Mouse (Mus musculus) retina, postnatal 1 day (tissue): ENCODE measurements around the gene Tubb4b.
"Not testable (repeated sequence)": the region's sequence is repeated elsewhere in the genome, so short reads cannot be mapped to it uniquely, and the experiment has no call there.

ENCODE experiments used
- DNase-seq: peaks from one replicate; pipeline ENCODE4 v3.0.0-alpha.2; 2012

The Tubb4b gene

GRCm38 (mm10) chr2:25224492-25224765 lies at the start of gene Tubb4b:
TSS of gene Tubb4b (minus strand) at chr2:25224702.
- DNase-seq, result no peak

- DNase-seq, result no peak
Observed at GRCm38 (mm10) chr2:25273010-25273409, 48.5 kb upstream of the Tubb4b start.

GRCm38 (mm10) chr2:25272515-25272914 lies 48.0 kb upstream of the Tubb4b start:
- DNase-seq, result no peak

GRCm38 (mm10) chr2:25271827-25272511 lies 47.5 kb upstream of the Tubb4b start, which contains the start of the genes Ssna1 and Anapc2:
TSS of gene Ssna1 (minus strand) at chr2:25272438.
TSS of gene Anapc2 (plus strand) at chr2:25272478.
- DNase-seq, result peak; percentile 98

GRCm38 (mm10) chr2:25267746-25268309 lies 43.3 kb upstream of the Tubb4b start:
- DNase-seq, result no peak

- peak; percentile 93 for DNase-seq
Observed at GRCm38 (mm10) chr2:25267241-25267640, 42.7 kb upstream of the Tubb4b start.

GRCm38 (mm10) chr2:25266720-25267119 lies 42.2 kb upstream of the Tubb4b start:
- peak; percentile 93 for DNase-seq

GRCm38 (mm10) chr2:25265897-25266656 lies 41.6 kb upstream of the Tubb4b start:
- peak; percentile 81 for DNase-seq

- DNase-seq, result no peak
Observed at GRCm38 (mm10) chr2:25264851-25265250, 40.3 kb upstream of the Tubb4b start.

GRCm38 (mm10) chr2:25264286-25264660 lies 39.8 kb upstream of the Tubb4b start:
- no peak for DNase-seq

GRCm38 (mm10) chr2:25263623-25264285 lies 39.3 kb upstream of the Tubb4b start:
- peak; percentile 24 for DNase-seq

- DNase-seq, result peak; percentile 73
Observed at GRCm38 (mm10) chr2:25262795-25263622, 38.5 kb upstream of the Tubb4b start.

GRCm38 (mm10) chr2:25262291-25262767 lies 37.8 kb upstream of the Tubb4b start, which contains the start of gene Tprn:
TSS of gene Tprn (plus strand) at chr2:25262618.
- DNase-seq, result peak; percentile 98

GRCm38 (mm10) chr2:25261870-25262269 lies 37.4 kb upstream of the Tubb4b start:
- DNase-seq, result no peak

GRCm38 (mm10) chr2:25258887-25259286 lies 34.4 kb upstream of the Tubb4b start:
- DNase-seq, result peak; percentile 43

GRCm38 (mm10) chr2:25257250-25257649 lies 32.7 kb upstream of the Tubb4b start:
- DNase-seq, result not testable (repeated sequence)

GRCm38 (mm10) chr2:25256443-25257109 lies 32.1 kb upstream of the Tubb4b start:
- peak; percentile 55 for DNase-seq

GRCm38 (mm10) chr2:25255284-25255779 lies 30.8 kb upstream of the Tubb4b start, which contains the start of gene Tmem203:
TSS of gene Tmem203 (plus strand) at chr2:25255439.
- DNase-seq, result peak; percentile 96

GRCm38 (mm10) chr2:25252331-25252730 lies 27.8 kb upstream of the Tubb4b start:
- DNase-seq, result peak; percentile 23

- no peak for DNase-seq
Observed at GRCm38 (mm10) chr2:25246183-25247072, 21.9 kb upstream of the Tubb4b start, which contains the start of gene AL732309.1. TSS of gene AL732309.1 (minus strand) at chr2:25246863.
